Mouse (Mus musculus): ENCODE measurements around the gene Isca2. TPM values are rescaled to one million over a fixed set of nuclear protein-coding genes. Genes with fewer than 3 reads are reported as not detected.

The Isca2 gene
- total RNA-seq, 2 experiments from 2014 or later = 48.4 to 50.9 TPM

GRCm38 (mm10) chr12:84771981-84772520 lies 1.0 kb upstream of the Isca2 start:
- DNase-seq = no peak

GRCm38 (mm10) chr12:84773476-84773875 lies 425 bp downstream of the Isca2 start:
- DNase-seq = no peak

GRCm38 (mm10) chr12:84774376-84774775 lies 1.3 kb downstream of the Isca2 start:
- DNase-seq = no peak

- no peak for DNase-seq
Observed at GRCm38 (mm10) chr12:84776229-84776628, 3.2 kb downstream of the Isca2 start.

- DNase-seq = peak; percentile 95
Observed at GRCm38 (mm10) chr12:84784604-84785381, 11.7 kb downstream of the Isca2 start.

GRCm38 (mm10) chr12:84786091-84786490 lies 13.0 kb downstream of the Isca2 start:
- DNase-seq = no peak

GRCm38 (mm10) chr12:84790853-84791252 lies 17.8 kb downstream of the Isca2 start:
- no peak for DNase-seq

GRCm38 (mm10) chr12:84792629-84793028 lies 19.6 kb downstream of the Isca2 start:
- DNase-seq = no peak

GRCm38 (mm10) chr12:84794647-84795046 lies 21.6 kb downstream of the Isca2 start:
- no peak for DNase-seq

- no peak for DNase-seq
Observed at GRCm38 (mm10) chr12:84799086-84799485, 26.0 kb downstream of the Isca2 start.

GRCm38 (mm10) chr12:84800419-84800818 lies 27.4 kb downstream of the Isca2 start:
- no peak for DNase-seq

GRCm38 (mm10) chr12:84801532-84802110 lies 28.6 kb downstream of the Isca2 start:
- no peak for DNase-seq

GRCm38 (mm10) chr12:84802625-84803024 lies 29.6 kb downstream of the Isca2 start:
- no peak for DNase-seq

GRCm38 (mm10) chr12:84805228-84805842 lies 32.3 kb downstream of the Isca2 start:
- DNase-seq = no peak

- DNase-seq = no peak
Observed at GRCm38 (mm10) chr12:84806010-84806409, 33.0 kb downstream of the Isca2 start.

- no peak for DNase-seq
Observed at GRCm38 (mm10) chr12:84806726-84807125, 33.7 kb downstream of the Isca2 start.

- DNase-seq = no peak
Observed at GRCm38 (mm10) chr12:84807351-84807750, 34.3 kb downstream of the Isca2 start.

GRCm38 (mm10) chr12:84809033-84809432 lies 36.0 kb downstream of the Isca2 start:
- no peak for DNase-seq

- no peak for DNase-seq
Observed at GRCm38 (mm10) chr12:84810810-84811209, 37.8 kb downstream of the Isca2 start.

- DNase-seq = no peak
Observed at GRCm38 (mm10) chr12:84811510-84811909, 38.5 kb downstream of the Isca2 start.

GRCm38 (mm10) chr12:84812004-84812403 lies 39.0 kb downstream of the Isca2 start:
- DNase-seq = no peak

GRCm38 (mm10) chr12:84813773-84814172 lies 40.7 kb downstream of the Isca2 start:
- DNase-seq = no peak

- no peak for DNase-seq
Observed at GRCm38 (mm10) chr12:84814663-84815325, 41.7 kb downstream of the Isca2 start.

Measured in gastrocnemius, postnatal 10 days (tissue).